Mouse (Mus musculus) inflammation-experienced regulatory T-cells, adult 6 months (primary cell): ENCODE measurements around the gene Gm20388. TPM values are rescaled to one million over a fixed set of nuclear protein-coding genes. Genes with fewer than 3 reads are reported as not detected.
A peak's percentile ranks its signal among the peaks of the same experiment; 100 is the strongest.

Experiments used
- ATAC-seq: one replicate; pipeline ENCODE4 v1.8.0; 2017
- polyA plus RNA-seq, 3 experiments: library from polyadenylated mRNA; unstranded; fragments of 100-300 nt; shearing (Covaris generic); gene quantifications; one replicate each; pipeline ENCODE4 v1.2.1; 2017

Gene Gm20388
- polyA plus RNA-seq, 3 experiments from 2014 or later: 10.8 to 14.1 (median 11.8) TPM

DNA sequence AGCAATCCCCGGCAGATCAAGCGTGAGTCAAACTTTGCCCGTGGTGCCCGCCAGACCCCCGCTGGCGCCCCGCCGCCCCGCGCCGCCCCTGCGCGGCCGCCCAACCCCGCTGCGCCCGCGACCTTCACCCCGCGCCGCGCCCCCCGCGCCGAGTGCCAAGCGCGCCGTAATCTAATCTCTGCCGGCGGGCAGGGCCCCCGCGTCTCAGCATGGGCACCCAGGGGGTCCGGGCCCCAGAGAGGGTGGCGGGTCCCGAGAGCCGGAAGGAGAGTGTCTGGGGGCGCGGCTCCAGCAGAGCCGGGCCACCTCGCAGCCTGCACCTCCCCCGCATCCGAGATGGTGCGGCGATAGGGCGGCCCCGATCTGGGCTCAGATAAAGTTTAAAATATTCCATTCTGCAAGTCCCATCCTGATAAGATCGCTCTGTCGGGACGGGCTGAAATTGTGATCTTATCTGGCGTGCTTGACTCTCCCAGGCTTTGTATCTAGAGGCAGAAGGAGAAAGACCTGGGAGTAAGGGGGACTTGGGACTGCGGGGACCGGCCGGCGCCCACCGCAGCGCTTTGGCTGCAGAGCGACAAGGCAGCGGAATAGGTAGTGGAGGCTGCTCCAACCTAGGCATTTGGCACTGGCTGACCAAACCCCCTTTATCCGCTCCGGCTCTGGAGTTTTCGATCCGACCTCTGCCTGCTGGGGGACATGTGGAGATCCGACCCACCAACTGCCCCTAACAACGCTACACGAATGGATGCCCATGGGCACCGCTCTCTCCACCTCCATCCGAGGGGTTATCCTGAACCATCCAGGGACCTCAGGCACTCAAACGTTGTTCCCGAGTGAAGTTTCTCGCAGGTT, 2372.1 kb downstream of the Gm20388 start:
- ATAC-seq: no peak

DNA sequence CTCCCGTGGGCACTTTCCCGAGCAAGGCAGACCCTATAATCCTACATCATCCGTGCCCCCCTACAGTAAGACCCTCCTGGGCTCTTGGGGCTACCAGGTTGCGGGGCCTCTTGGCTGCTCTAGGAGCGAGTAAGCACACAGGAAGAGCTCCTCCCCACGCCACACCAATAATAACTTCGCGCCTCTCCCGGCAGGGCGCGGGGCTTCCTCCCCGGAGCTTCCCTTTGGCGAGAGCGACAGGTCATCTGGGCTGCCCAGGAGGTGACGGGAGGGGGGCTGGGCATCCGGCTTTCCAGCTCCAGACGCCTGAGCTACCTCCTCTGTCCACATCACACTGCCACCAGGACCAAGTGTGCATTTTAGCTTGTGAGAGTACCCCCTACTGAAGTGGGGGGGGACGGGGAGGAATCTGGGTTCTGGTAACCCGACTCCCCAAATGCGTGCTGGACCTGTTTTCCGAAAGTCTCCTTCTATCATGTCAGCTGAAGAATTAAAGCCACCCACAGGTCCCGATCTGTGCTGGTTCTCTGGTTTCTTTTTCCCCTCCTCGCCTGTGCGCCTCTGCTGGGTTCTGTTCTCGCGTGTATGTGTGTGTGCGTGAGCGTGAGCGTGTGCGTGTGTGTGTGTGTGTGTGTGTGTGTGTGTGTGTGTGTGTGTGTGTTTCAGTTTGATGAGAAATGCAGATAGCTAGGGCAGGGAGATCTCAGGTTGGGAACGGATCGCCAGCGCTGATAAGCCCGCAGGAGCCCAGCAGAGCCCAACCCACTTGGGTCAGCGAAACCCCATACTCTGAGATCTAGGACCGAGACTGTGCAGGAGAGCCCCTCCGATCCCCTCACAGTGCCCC, 2372.9 kb downstream of the Gm20388 start:
- ATAC-seq: no peak

DNA sequence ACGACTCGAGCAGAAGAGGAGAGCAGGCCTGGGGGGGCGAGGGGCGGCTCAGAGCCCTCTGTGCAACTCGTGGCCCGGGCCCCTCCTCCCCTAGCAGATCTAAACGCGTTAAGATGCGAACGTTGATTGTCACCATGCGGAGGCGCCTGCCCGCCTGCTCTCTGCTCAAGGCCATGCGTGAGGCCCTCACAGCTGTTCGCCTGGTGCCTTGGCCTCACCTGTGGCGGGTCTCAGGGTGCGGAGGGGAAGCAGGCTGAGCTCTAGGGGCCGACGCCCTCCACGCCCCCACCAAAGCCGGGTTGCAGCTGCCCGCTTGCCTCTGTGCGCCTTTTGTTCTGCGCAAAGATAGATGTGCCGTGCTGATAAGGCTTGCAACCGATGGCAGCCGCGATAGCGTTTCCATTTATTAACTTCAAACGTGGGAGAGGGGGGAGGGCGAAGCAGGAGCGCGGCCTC, 2373.6 kb downstream of the Gm20388 start:
- ATAC-seq: no peak

DNA sequence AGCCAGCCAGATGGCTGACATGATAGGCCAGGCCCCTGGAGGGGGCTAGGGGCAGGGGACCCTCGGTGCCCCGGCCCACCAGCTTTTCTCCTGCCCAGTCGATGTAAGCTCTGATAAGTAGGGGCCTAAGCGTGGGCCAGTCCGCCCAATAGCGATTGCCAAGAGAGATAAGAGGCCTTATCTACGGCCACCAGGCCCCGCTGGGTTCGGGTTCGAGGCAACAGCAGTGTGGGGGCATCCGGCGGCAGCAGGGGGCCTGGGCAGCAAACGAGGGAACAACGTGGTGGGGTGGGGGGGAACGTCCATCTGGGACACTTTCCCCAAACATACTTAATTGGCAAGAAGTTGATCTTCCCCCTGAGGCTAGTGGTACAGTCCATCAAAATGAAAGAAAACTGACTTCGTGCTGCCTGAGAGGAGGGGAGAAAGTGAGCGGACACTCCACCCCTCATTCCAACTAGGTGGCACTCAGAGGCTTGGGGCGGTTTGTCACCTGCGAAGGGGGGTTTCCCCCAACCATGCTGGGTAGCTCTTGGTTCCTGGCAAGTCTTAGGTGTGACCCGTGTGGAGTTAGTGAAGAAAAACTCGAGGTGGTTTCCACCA, 2374.1 kb downstream of the Gm20388 start:
- peak; percentile 22 for ATAC-seq

DNA sequence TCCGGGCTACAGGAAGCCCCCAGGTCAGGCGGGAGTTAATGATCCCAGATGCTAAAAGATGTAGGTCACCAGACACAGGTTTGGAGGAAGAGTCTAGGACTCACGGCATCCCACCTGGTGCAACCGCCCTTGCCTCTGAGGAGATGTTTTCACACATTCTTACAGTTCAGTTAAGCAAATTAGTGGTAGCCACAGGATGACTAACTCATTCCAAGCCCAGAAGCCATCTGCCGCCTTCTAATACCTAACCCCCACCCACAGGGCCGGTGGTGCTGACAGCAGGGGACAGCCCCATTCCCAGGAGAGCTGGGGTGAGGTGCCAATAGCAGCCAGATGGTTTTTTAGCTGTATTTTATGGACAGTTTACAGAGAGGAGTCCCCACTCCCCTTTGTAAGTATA, 2375.1 kb downstream of the Gm20388 start:
- peak; percentile 9 for ATAC-seq

DNA sequence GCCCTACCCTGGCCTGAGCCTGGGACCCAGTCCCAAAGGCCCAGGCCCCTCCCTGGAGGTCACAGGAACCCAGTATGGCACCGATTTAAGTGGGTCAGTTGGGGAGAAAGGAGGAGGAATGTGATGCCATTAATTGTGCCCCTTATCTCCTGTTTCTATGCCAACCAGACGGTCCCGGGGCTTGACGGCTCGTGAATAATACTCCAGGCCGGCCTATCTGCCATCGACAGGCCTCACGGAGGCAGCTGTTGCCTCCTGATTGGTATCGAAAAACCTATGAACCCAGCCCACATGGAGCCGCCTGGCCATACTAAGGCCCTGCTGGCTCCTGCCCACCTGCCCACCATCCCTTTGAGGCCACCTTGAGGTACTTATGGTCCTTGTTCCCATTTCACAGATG, 2376.3 kb downstream of the Gm20388 start:
- ATAC-seq: no peak

DNA sequence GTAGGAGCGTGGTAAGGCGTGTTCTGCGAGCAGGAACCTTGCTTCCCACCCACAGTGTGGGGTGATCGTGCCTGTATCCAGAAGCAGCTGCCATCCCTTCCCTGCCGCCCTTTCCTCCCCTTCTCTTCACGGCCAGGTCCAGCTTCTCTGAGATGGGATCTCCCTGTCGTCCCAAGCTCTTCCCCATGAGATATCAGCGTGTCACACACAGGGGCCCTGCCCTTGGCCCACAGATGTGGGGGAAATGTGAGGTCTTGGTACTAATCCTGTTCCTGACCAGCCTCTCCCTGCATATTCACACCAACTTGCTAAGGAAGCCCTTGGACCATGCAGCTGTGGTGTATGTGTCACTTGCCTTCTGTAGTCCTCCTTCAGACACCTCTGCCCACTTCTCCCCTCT, 2377.1 kb downstream of the Gm20388 start:
- no peak for ATAC-seq

DNA sequence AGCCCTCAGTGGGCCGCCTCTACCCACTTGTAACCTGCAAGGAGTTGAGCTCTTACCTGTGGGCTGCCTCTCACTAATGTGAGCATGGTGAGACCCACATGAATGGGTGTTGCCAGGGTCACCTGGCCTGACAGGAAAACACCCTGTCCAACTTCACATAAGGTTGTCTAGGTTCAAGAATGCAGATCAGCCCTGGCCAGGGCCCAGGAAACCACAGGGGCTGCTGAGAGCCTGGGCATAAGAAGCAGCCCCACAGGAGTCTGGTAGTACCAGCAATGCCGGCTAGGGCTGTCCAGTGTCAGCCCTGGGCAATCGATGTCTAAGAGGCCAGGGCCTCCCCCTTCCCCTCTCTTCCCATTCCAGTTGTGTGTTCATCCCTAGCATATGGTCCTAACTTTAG, 2377.7 kb downstream of the Gm20388 start:
- ATAC-seq: no peak

DNA sequence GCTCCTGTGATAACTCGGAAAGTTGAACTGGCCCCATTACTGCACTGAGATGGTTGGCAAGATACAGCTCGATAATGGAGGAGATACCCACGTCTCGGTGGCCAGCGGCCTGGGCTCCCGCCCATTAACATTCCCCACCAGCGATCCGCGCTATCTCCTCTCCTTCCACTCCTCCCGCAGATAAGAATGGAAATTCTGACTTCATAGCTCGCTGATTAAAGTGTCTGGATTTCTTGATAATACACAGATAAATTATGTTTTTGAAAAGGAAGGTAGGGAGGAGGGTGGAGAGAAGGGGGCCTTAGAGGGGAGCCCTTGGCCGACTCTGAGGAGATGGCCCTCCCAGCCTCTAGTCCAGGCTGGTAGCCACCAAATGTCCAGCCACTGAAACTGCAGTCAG, 2380.4 kb downstream of the Gm20388 start:
- no peak for ATAC-seq

DNA sequence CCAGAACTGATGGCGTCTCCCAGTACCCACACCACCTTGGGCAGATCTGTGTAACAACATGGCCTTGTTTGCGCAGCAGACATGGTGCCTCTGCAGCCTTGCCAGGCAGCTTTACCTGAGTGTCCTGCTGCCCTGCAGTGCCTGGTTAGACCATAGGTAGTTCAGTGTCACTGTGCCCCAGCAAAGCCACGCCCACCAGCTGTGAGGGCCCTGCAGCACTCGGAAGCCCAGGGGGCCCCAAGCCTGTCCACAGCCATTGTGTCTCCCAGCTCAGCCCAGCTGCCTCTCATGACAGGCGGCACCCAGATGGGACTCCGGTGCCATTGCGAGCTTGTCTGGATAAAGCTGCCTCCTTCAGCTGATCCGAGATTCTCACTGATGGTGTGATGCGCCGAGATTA, 2380.9 kb downstream of the Gm20388 start:
- ATAC-seq: no peak

DNA sequence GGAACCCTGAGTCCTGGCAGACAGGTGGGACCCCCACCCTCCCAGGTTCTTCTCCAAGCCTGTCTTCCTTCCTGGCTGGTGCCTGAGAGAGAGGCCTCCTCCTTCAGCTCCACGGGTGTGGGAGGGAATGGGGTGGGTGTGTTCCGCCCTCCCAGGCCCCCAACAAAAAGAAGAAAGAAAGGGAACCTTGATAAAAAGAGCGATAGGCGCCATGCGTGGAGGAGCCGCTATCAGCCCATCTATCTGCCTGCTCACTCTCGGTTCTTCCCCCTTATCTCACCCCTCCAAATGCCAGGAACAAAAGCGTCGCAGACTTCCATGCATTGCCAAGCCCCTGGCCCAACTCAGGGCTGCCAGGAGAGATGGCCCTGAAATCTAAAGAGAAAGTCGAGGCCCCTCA, 2382.8 kb downstream of the Gm20388 start:
- ATAC-seq: no peak

DNA sequence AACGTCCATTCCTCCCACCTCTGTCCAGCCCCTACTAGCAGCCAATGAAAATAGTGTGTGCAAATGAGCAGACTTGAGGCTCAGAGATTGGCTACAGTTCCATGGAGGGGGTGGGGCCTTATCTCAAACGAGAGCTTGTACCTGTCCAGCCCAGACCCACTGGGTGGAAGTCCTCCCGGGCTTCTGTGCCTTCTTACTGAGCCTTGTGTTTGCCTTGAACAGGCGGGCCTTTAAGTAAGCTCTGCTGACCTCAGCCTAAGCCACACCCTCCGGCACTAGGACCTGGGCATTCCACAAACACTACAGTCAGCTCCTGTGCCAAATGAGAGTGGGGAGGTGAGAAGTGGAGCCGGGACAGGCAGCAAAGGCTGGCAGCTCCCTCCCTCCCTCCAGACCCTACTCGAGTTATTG, 2383.6 kb downstream of the Gm20388 start:
- ATAC-seq: no peak

DNA sequence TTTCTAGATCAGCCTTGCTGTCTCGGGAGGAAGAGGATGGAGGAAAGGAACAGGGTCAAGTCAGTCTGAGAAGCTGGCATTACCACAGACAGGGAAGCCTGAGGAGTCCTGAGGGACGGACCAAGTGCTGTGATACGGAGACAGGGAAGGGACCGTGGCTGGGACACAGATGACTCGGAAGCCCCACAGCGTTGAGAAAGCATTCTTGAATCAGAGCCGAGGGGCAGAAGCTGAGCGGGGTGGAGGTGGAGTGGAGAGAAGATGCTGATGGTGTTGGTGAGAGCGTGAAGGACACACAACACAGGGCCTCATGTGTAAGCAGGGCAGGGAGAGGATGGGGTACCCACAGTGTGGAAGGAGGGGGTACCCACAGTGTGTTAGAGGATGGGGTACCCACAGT, 2384.7 kb downstream of the Gm20388 start:
- ATAC-seq: no peak

DNA sequence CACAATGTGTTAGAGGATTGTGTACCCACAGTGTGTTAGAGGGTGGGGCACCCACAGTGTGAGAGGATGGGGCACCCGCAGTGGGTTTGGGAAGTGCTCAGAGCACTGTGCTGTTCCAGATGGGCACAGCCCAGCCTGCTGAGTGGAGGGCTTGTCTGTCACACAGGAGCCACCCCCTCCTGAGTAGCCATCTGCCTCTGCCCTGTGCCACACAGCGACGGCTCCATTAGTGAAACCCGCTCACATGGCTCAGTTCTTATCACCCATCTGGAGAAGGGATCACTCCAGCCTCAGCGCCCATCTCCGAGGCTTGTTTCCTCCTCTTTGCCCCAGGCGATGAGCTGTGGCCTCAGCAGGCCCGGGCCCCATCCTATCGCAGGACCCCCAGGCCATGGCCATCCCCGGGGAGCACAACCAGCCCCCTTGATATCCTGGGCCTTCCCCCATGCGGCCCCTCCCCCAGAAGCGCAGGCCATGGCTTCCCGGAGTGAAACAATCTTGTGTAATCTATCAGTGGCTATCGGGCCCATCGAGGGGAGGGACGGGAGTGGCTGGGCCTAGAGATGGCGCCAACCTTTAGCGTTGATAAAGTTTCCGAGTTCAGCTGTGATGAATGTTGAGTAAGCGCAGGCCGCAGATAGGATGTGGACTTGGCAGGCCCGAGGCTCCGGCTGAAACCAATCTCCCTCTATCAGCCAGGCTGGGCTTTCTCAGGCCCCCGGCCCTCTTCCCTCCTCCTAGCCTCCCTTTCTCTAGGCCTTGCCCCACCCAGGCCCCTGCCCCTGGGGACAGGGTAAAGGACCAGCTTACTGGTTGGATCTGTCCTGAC, 2385.7 kb downstream of the Gm20388 start:
- no peak for ATAC-seq

DNA sequence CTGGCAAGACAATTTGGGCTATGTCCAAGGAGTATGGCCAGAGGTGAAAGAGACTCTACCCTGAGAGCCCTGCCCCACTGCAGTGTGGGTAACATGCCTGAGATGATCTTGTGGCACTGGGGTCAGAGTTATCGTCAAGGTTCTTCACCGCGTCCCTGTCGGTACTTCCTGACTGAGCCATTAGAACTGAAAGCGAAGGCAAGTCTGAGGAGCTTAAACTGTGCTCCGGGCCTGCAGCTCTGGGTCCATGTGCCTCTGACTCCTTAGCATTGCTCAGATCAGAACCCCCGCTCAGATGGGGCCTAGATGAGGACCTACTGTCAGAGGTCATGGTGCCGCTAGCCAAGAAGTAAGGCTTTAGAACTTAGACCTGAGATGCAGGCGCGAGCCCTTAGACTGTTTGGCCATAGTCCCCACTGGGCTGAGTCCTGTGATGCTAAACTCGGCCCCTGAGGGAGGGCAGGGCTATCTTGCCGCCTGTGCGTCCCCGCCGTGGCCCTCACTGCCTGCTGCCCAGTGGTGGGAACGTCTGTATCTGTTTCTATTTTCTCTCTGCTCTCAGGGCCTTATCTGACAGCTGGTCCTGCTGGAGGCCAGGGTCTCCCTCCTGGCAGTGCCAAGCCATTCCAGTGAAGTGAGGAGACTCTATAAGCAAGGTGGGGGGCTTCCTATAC, 2389.1 kb downstream of the Gm20388 start:
- peak; percentile 56 for ATAC-seq

DNA sequence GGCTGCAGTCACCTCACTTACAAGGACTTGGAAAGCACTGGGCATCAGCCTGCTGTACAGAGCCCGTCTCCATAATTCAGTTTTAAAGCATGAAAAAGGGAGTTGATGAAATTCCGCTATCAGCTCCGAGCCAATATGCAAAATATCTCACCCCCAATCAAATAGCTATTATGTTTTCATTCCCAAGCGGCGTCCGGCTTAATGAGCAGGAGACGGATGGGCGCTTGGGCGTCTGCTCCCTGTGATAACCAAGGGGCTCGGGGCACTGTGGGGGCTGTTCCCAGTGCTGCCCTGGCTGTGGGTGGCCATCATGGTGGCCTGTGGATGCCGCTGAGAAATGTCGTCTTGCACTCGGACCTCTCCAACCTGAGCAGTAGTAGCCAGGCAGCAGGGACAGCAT, 2390.4 kb downstream of the Gm20388 start:
- no peak for ATAC-seq

DNA sequence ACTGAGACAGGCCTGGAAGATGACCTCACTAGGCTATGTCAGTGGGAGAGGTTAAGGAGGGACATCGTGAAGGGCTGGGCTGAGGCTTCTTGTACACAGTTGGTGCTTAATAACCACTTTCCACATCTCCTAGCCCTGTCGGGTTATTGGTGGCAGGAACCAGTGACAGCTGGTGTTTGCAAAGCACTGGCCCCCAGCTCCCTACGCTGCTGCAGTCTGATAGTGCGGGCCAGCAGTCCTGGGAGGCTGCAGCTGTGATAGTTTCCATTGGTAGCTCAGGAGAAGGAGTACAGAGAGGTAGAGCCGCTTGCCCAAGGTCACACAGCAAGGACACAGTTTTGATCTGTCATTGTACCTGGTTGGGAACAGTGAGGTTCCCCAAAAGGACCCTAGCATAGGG, 2391.2 kb downstream of the Gm20388 start:
- ATAC-seq: no peak

DNA sequence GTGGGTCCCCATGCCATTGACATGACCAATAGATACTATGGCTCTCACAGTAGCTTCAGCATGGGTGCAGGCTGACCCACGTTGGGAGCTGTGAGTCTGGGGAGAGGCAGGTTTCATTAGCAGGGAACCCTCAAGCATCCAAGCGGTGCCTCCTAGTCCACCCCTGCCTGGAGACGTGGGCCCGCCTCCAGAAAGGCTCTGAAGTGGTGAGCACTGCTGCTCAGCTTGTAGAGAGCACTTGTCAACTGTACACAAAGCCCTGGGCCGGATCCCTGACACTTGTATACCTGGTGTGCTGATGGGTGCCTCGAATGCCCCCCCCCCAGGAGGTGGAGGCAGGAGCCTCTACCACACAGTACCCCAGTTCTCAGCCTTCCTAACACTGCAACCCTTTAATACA, 2392.8 kb downstream of the Gm20388 start:
- no peak for ATAC-seq

DNA sequence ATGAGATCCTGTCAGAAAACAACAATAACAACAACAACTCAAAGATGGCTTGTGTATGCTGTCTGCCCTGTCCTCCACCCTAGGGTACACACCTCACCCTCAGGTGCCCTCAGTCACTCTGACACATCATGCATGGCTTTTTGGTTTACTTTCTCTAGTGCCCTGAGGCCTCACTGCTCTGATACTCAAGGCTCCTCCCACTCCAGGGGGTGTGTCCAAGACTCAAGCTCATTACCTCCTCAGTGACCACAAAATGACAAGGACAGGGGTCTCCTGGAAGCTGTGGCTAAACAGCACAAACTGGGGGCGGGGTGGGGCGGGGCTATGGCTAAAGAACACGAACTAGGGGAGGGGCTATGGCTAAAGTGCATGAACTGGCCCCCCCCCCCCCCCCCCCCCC, 2393.4 kb downstream of the Gm20388 start:
- peak; percentile 46 for ATAC-seq

DNA sequence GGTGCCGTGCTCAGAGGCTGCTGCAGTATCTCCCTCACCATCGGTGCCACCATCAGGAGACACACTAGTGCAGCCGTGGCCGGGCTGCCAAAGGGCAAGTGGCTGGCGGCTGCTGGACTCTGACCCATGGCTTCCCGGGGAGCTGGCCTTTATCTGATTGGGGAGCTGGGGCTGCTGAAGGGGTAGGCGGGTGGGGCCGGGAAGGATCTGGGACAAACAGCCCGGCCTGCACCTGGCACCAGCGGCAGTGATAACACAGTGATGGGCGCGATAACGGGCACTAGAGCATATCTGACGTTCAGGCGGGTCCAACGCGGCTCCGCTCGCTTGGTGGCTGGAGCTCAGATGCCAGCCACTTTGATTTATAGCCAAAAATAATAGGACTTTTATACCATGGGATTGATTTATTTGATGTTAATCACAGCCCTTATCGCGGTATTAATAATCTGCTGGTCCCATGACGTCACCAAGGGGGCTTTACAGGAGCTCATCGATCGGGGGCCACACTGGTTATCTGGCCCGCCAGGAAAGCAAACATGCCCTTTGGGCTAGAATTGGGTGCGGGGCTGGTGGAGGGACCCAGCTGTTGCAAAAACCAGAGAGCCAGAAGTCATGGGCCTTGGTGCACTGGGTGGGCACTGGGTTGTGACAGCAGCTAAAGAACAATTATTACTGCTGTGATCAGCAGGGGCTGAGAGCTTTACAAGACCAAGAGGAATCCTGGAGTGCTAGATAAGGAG, 2396.2 kb downstream of the Gm20388 start:
- ATAC-seq: no peak

DNA sequence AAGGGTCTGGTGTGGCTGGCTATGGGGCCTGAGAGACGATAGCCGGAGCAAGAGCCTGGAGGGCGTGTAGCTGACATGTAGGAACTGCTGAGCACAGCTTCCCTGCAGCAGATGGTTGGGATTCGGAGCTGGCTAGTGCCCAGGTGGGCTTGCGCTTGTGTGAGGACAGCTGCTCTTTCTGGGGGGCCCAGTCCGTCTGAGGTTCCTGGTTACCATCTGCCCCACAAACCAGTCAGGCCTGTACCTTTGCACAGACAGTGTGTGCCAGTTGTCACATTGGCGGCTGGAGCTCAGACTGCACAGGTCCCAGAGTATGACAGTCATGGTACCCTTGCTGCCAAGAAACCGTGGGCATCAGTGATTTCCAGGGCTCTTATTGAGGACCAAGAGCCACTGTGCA, 2397.2 kb downstream of the Gm20388 start:
- no peak for ATAC-seq
